Mouse (Mus musculus): ENCODE measurements around the gene Olfr816. TPM values are rescaled to one million over a fixed set of nuclear protein-coding genes. Genes with fewer than 3 reads are reported as not detected.
"Not testable (repeated sequence)": the region's sequence is repeated elsewhere in the genome, so short reads cannot be mapped to it uniquely, and the experiment has no call there.

Gene Olfr816
- total RNA-seq (2022) = not detected

GRCm38 (mm10) chr10:129915497-129915896 is at the start of gene Olfr816:
Gene Olfr816 (minus strand): TSS chr10:129915597.
- DNase-seq (ENCODE audit: low spot score) = no peak

DNA sequence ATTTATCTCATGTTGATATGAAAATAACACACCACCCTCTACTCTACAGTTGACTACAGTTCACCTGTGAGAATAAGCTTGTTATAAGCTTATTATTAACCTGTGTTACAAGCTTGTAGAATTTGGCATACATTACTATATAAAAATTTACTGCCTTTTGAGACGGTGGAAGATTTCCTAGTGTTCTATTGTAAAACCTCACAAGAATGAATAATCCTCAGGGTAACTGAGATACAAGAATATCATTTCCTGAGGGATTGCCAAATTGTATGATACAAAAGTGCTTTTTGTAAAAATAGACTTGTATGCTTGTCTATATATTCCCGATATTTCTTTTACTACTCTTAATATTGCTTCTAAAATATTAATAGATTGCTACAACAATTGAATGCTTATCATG is 33.6 kb upstream of the Olfr816 start, which contains the start of gene Olfr818:
Olfr818 (minus strand) TSS at position 101 of the 400 bp plus-strand sequence.
- no peak for DNase-seq (ENCODE audit: low spot score)

- DNase-seq (ENCODE audit: low spot score) = not testable (repeated sequence)
Measured at GRCm38 (mm10) chr10:129905767-129906166, 9.6 kb downstream of the Olfr816 start, which contains the start of gene Olfr815. Gene Olfr815 (minus strand): TSS chr10:129905867.

- DNase-seq (ENCODE audit: low spot score) = no peak
Measured at GRCm38 (mm10) chr10:129885934-129886333, 29.5 kb downstream of the Olfr816 start.

DNA sequence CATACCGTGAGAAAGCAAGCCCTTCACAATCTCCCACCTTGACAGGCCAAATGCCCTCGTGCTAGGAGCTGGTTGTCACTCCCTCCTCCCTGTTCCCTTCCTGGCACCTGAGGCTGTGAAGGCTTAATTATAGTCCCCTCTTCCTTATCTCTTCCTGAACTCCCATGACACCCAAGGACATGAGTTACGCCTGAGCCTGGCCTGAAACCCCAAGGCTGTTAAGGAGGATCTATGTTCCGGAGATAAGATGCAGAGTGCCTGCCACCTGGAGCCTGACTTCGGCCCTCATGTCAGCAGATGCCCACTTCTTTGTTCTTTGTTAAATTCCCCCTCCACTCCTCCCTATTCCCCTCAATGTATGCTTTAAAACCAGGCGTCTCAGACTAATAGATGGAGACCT is 29.9 kb downstream of the Olfr816 start:
- DNase-seq (ENCODE audit: low spot score) = not testable (repeated sequence)

DNA sequence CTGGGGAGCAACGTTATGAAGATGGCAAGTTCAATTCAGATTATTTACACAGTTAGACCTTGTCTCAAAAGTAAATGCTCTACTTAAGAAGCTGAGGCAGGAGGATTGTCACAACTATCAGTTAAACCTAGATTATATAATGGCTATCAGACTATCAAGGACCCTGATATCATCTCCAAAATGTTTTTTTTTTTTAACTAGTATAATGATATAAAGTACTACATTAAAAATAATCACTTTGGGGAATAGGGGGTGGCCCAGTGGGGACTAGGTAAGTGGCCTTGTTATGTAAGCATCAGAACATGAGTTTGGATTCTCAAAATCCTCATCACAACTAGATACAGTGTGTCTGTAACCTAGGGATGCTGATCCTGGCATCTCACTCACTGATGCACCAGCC is 35.6 kb downstream of the Olfr816 start, which contains the start of gene Olfr814:
Olfr814 (minus strand) TSS at position 101 of the 400 bp plus-strand sequence.
- DNase-seq (ENCODE audit: low spot score) = not testable (repeated sequence)

Other genes with a start within 250 kb of the Olfr816 start
- not detected for gene Olfr801, start 241.7 kb downstream of the Olfr816 start, total RNA-seq (2022)
- gene Olfr802, start 227.4 kb downstream of the Olfr816 start, total RNA-seq (2022) = not detected
- gene Olfr803, start 221.3 kb downstream of the Olfr816 start, total RNA-seq (2022) = not detected
- not detected for gene Olfr804, start 212.4 kb downstream of the Olfr816 start, total RNA-seq (2022)
- gene Olfr805, start 186.2 kb downstream of the Olfr816 start, total RNA-seq (2022) = not detected
- gene Olfr806, start 173.7 kb downstream of the Olfr816 start, total RNA-seq (2022) = not detected
- not detected for gene Olfr807, start 157.8 kb downstream of the Olfr816 start, total RNA-seq (2022)
- not detected for gene Olfr808, start 150.1 kb downstream of the Olfr816 start, total RNA-seq (2022)
- not detected for gene Olfr809, start 141.0 kb downstream of the Olfr816 start, total RNA-seq (2022)
- not detected for gene Olfr810, start 120.7 kb downstream of the Olfr816 start, total RNA-seq (2022)
- gene Olfr811, start 111.2 kb downstream of the Olfr816 start, total RNA-seq (2022) = not detected
- gene Olfr812, start 69.5 kb downstream of the Olfr816 start, total RNA-seq (2022) = not detected
- gene Olfr813, start 60.2 kb downstream of the Olfr816 start, total RNA-seq (2022) = not detected
- gene Olfr814, start 35.7 kb downstream of the Olfr816 start, total RNA-seq (2022) = not detected
- gene Olfr815, start 9.7 kb downstream of the Olfr816 start, total RNA-seq (2022) = not detected
- not detected for gene Olfr818, start 33.5 kb upstream of the Olfr816 start, total RNA-seq (2022)
- not detected for gene Olfr819, start 51.7 kb upstream of the Olfr816 start, total RNA-seq (2022)
- gene Olfr247, start 60.5 kb upstream of the Olfr816 start, total RNA-seq (2022) = not detected
- not detected for gene Gm10310, start 69.5 kb upstream of the Olfr816 start, total RNA-seq (2022)
- not detected for gene Olfr820, start 97.0 kb upstream of the Olfr816 start, total RNA-seq (2022)
- gene Olfr821, start 114.8 kb upstream of the Olfr816 start, total RNA-seq (2022) = not detected
- not detected for gene Olfr822, start 155.6 kb upstream of the Olfr816 start, total RNA-seq (2022)
- not detected for gene Olfr823, start 199.8 kb upstream of the Olfr816 start, total RNA-seq (2022)
- not detected for gene Olfr824, start 214.4 kb upstream of the Olfr816 start, total RNA-seq (2022)

Measured in heart, adult 8-10 months (tissue).